Mouse (Mus musculus): ENCODE data around the gene Arhgap31.

DNA sequence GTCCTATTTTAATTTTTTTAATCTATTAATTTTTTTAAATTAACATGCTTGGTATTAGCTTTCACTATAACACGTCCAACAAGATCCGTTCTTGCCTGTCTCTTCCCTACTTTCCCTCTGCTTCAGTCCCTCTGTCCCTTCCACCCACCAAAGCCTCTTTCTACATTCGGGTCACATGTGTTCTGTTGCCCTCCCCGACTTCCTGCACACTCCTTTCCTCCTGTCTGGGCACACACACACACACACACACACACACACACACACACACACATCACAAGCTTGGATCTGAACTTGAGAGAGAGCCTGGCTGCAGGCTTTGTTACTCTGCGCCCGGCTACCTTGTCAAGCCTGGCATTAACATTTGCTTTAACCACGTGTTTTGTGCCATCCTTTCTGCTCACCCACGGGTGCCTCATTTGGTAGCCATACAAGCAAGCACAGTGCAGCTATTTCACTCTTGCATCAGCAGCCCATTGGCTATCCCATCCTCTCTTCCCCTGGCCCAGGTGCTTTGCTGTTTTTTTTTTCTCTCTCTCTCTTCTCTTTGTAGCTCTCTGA is 77.2 kb downstream of the Arhgap31 start:
- TF ChIP-seq CTCF (IDR thresholded peaks at IDR 0.05; ENCODE audit: control insufficient read depth, insufficient read depth, low read length) (no peak), POLR2A (IDR thresholded peaks at IDR 0.05; ENCODE audit: borderline replicate concordance, control insufficient read depth, low read depth, low read length) (no peak)
